Mouse (Mus musculus) kidney, embryonic 14.5 days (tissue): ENCODE results near the gene Fhit. TPM values are rescaled to one million over a fixed set of nuclear protein-coding genes. Genes with fewer than 3 reads are reported as not detected.

ENCODE experiments used
- ATAC-seq: fragments of 200-750 bp; cut with Nextera tagmentation; 2 replicates; pipeline ENCODE4 v1.8.0; 2017; ENCODE audit warnings: moderate number of reproducible peaks, mild to moderate bottlenecking, moderate TSS enrichment, moderate library complexity; ENCODE audit not compliant: low FRiP score, low TSS enrichment
- H3K27ac ChIP-seq: fragments of 300-500 bp; sonication (generic); 2 replicates; pipeline ENCODE4 v1.5.1; 2014; ENCODE audit warnings: low read depth, mild to moderate bottlenecking, low read length, moderate library complexity, mixed read lengths
- H3K27me3 ChIP-seq: fragments of 300-500 bp; sonication (generic); 2 replicates; pipeline ENCODE4 v1.6.1; 2014; ENCODE audit warnings: mild to moderate bottlenecking, low read length; ENCODE audit not compliant: control insufficient read depth, insufficient read depth
- H3K36me3 ChIP-seq: fragments of 300-500 bp; sonication (generic); 2 replicates; pipeline ENCODE4 v1.6.1; 2014; ENCODE audit warnings: low read length, mixed read lengths; ENCODE audit not compliant: control insufficient read depth, insufficient read depth
- H3K4me1 ChIP-seq: fragments of 300-500 bp; sonication (generic); 2 replicates; pipeline ENCODE4 v1.6.1; 2014; ENCODE audit warnings: low read length, mixed read lengths; ENCODE audit not compliant: control insufficient read depth, insufficient read depth
- H3K4me2 ChIP-seq: fragments of 300-500 bp; sonication (generic); replicated peaks from 2 replicates; pipeline ENCODE4 v1.6.1; 2014; ENCODE audit warnings: low read depth, mild to moderate bottlenecking, low read length
- H3K4me3 ChIP-seq: fragments of 300-500 bp; sonication (generic); 2 replicates; pipeline ENCODE4 v1.5.1; 2014; ENCODE audit warnings: mild to moderate bottlenecking, low read length
- H3K9ac ChIP-seq: fragments of 300-500 bp; sonication (generic); 2 replicates; pipeline ENCODE4 v1.6.1; 2014; ENCODE audit warnings: low read depth, mild to moderate bottlenecking, low read length, moderate library complexity
- H3K9me3 ChIP-seq: fragments of 300-500 bp; sonication (generic); 2 replicates; pipeline ENCODE4 v1.6.1; 2016; ENCODE audit warnings: low read length; ENCODE audit not compliant: control insufficient read depth
- WGBS: fragments of 180-500 bp; shearing (Covaris S2); extraction: QIAGEN DNeasy Blood & Tissue Kit; methylation state at CpG from one replicate; pipeline ENCODE4 v1.1.7; 2014; 5-methylcytosine and 5-hydroxymethylcytosine counted together
- polyA plus RNA-seq: library from polyadenylated mRNA; unstranded; fragments of >200 nt; fragmentation: Nextera tagmentation; extraction: Ambion mirVana; gene quantifications from 2 replicates; pipeline ENCODE4 v1.2.1, GENCODE M21; 2014

Fhit gene
- polyA plus RNA-seq, 1 experiment from 2014 or later = 7.0 TPM

DNA sequence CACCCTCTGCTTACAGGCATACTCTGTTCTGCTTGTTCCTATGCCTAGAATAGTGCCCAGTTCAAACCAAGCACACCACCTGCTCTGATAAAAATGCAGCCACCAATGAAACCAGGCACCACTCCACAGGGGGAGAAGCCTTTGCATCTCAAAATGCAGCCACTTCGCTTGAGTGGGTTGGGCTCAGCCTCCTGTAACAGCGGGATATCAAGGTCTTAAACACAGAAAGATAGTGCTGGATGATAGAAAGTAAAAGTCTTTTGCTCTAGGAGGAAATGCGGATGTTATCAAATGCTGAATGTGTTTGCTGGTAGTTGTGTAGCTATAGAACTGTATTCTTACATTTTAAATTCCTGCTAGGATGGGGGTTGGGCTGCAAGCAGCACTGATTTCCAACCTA lies 140.4 kb downstream of the Fhit start:
- 28% methylated on average over 3 of the region's 3 CpGs for WGBS
- H3K4me2 ChIP-seq = no peak overlapping the region
- H3K9me3 ChIP-seq = no peaks in the 10 kb centered on the region
- ATAC-seq = no peak
- H3K9ac ChIP-seq = no peak overlapping the region
- no peaks in the 10 kb centered on the region for H3K36me3 ChIP-seq
- no peaks in the 10 kb centered on the region for H3K27me3 ChIP-seq
- no peak overlapping the region for H3K4me3 ChIP-seq
- no peaks in the 10 kb centered on the region for H3K4me1 ChIP-seq
- H3K27ac ChIP-seq = no peak overlapping the region

DNA sequence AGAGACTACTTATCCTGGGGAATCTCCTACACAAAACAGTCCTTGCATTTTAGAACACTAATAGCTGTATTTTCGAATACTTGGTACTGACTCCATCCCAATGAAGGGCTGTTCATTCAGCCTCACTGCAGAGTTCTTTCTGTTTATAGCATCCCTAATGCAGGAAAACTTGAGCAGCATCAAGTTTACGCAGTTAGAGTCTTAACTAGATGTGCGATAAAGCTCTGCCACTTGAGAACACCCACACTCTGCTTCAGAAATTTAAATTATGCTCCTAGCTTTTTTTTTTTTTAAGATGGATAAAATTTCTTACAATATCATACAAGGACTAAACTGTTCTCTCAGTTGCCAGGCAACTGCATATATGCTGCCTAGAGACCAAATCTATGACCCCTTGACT lies 183.2 kb downstream of the Fhit start:
- H3K9me3 ChIP-seq = no peaks in the 10 kb centered on the region
- WGBS = 91% methylated on average over 3 of the region's 3 CpGs
- no peak overlapping the region for H3K4me2 ChIP-seq
- ATAC-seq = no peak
- H3K4me1 ChIP-seq = no peaks in the 10 kb centered on the region
- H3K27me3 ChIP-seq = no peaks in the 10 kb centered on the region
- H3K27ac ChIP-seq = no peak overlapping the region
- H3K36me3 ChIP-seq = no peaks in the 10 kb centered on the region
- no peak overlapping the region for H3K9ac ChIP-seq
- H3K4me3 ChIP-seq = no peak overlapping the region

DNA sequence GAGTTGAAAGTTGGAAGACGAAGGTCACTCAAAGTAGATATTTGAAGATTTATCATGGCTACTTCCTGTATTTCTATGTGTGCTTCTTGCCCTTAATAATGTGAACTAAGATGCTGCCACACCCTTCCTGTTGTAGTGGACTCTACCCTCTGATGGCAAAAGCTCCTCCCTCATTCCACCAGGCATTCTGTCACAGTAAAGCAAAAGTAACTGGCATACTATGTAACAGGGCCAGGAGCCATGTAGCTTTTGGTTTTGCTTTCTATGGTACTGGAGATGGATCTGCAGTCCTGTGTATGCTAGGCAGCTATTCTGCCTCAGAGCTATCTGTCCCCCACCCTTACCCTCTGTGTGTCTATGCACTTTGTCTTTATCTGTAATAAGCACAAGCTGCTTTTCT lies 220.2 kb downstream of the Fhit start:
- Histone ChIP-seq H3K36me3 (no peaks in the 10 kb centered on the region), H3K4me3 (no peak overlapping the region), H3K4me1 (no peaks in the 10 kb centered on the region), H3K9ac (no peak overlapping the region), H3K27me3 (no peaks in the 10 kb centered on the region), H3K27ac (no peak overlapping the region), H3K9me3 (no peaks in the 10 kb centered on the region), H3K4me2 (no peak overlapping the region)
- 84% methylated on average over 1 of the region's 1 CpGs for WGBS
- no peak for ATAC-seq

DNA sequence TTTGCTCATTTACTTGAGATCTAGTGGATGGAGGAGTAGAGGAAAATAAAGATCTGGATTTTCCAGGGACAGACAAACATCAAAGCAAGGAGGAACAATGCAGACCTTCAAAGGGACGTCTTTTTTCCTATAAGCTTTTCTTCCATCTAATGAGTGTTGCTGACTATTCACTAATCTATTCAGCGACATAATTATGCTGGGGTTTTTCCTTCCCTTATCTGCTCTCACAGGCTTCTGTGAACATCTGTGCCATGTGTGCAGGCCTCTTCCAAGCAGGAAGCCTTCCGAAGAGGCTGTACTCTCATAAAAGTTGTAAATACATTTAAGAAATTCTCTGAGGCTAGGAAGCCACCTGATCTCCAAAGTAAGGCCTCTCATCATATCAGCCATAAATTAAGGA lies 228.2 kb downstream of the Fhit start:
- no peaks in the 10 kb centered on the region for H3K27me3 ChIP-seq
- H3K4me3 ChIP-seq = no peak overlapping the region
- no peaks in the 10 kb centered on the region for H3K4me1 ChIP-seq
- no peak overlapping the region for H3K9ac ChIP-seq
- 41% methylated on average over 3 of the region's 3 CpGs for WGBS
- no peak overlapping the region for H3K27ac ChIP-seq
- no peak overlapping the region for H3K4me2 ChIP-seq
- no peak for ATAC-seq
- no peaks in the 10 kb centered on the region for H3K36me3 ChIP-seq
- H3K9me3 ChIP-seq = no peaks in the 10 kb centered on the region

DNA sequence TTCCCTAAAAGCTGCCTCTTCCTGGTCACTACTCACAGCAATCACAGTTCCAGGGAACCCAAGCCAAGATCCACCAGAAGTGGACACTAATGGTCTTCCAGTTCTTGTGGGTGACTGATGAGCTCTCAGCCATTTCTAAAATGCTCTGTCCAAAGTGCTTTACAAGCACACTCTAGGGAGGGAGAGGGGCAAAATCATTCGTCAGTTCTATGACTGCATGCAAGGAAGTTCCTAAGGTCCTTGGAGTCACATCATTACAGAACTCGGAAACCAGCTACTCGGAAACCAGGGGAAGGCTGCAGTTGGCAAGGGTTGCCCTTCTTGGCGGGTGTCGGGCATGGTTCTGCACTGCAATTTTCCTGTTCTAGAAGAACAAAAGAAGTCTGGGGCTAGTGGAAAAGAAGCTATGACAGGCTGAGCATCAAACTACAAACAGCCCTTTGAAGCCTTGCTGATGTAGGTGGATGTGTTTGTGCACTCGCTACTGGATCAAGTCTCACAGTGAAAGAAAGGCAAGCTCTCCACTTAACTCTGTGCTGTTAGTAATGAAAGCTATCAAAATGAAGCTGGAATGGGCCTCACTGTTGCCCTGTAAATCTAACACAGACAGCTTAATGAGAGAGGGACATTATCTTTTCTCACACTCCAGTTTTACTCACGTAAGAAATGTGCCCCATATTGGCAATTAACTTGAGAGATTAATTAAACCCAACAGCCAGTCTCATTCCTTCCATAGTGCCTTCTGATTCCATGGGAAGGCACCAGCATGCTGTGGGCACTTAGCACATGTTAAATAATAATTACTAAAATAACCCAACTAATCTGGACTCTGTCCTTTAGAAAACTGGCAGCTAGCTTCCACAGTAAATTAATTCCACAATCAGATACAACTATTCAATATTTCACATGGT lies 243.7 kb downstream of the Fhit start:
- no peak for ATAC-seq
- no peaks in the 10 kb centered on the region for H3K9me3 ChIP-seq
- no peak overlapping the region for H3K27ac ChIP-seq
- H3K27me3 ChIP-seq = no peaks in the 10 kb centered on the region
- H3K4me3 ChIP-seq = no peak overlapping the region
- H3K4me2 ChIP-seq = no peak overlapping the region
- no peaks in the 10 kb centered on the region for H3K36me3 ChIP-seq
- WGBS = 49% methylated on average over 7 of the region's 7 CpGs
- no peaks in the 10 kb centered on the region for H3K4me1 ChIP-seq
- H3K9ac ChIP-seq = no peak overlapping the region

DNA sequence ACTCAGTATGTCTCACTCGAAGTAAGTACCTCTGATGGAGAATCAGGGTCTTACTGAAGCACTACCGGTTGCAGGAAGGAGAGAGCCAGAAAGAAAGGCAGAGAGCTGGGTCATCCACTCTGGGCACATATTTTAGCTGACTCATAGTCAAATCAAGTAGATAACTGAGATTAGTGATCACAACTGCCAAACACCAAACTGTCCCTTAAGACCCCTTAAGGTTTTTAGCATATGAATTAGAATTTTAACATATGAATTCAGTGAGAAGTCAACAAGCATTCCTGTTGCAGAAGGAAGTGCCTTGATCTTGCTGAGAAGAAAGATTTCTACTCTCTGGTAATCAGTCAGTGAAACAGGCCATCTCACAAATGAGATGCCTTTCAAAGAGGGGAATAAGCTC lies 253.8 kb downstream of the Fhit start:
- H3K27me3 ChIP-seq = no peaks in the 10 kb centered on the region
- no peak overlapping the region for H3K4me3 ChIP-seq
- no peaks in the 10 kb centered on the region for H3K36me3 ChIP-seq
- H3K9ac ChIP-seq = no peak overlapping the region
- H3K4me2 ChIP-seq = no peak overlapping the region
- no peaks in the 10 kb centered on the region for H3K9me3 ChIP-seq
- no peak overlapping the region for H3K27ac ChIP-seq
- no peaks in the 10 kb centered on the region for H3K4me1 ChIP-seq
- 80% methylated on average over 2 of the region's 2 CpGs for WGBS
- ATAC-seq = no peak

DNA sequence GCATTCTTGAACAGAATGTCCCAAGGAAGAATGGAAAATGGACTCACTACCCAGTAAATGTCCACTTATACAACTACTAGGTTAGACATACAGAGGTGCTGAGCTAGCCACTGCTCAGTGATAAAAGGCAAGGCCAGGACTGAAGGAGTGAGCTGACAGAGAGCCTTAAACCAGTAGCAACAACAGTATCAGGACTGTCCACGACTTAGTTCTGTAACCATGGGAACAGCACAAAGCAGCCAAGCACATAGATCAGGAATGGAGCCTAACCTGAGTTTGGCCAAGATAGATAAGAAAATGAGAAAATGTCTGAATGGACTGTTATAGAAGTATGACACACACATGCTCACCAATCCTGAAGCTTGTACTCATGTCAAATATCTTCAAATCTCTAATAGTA lies 279.1 kb downstream of the Fhit start:
- H3K4me3 ChIP-seq = no peak overlapping the region
- no peak overlapping the region for H3K9ac ChIP-seq
- no peaks in the 10 kb centered on the region for H3K4me1 ChIP-seq
- no peaks in the 10 kb centered on the region for H3K27me3 ChIP-seq
- no peaks in the 10 kb centered on the region for H3K36me3 ChIP-seq
- no peak overlapping the region for H3K4me2 ChIP-seq
- ATAC-seq = no peak
- H3K27ac ChIP-seq = no peak overlapping the region
- H3K9me3 ChIP-seq = no peaks in the 10 kb centered on the region
- 44% methylated on average over 1 of the region's 1 CpGs for WGBS

DNA sequence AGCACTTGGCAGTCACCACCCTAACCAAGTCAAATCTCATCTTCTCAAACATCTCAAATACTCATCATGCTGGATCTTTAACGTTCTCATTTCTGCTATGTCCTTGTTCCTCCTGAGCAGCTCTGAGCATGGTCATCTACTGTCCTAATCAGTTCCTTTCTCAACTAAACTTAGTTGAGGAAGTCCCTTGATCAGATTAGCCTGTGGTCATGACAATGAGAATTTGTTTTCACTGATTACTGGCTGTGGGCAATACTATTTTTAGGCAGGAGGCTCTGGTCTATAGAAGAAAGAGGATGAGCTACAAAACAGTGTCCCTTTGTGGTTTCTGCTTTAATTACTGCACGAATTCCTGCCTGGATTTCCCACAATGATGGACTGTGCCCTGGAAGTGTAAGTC lies 281.1 kb downstream of the Fhit start:
- 69% methylated on average over 2 of the region's 2 CpGs for WGBS

DNA sequence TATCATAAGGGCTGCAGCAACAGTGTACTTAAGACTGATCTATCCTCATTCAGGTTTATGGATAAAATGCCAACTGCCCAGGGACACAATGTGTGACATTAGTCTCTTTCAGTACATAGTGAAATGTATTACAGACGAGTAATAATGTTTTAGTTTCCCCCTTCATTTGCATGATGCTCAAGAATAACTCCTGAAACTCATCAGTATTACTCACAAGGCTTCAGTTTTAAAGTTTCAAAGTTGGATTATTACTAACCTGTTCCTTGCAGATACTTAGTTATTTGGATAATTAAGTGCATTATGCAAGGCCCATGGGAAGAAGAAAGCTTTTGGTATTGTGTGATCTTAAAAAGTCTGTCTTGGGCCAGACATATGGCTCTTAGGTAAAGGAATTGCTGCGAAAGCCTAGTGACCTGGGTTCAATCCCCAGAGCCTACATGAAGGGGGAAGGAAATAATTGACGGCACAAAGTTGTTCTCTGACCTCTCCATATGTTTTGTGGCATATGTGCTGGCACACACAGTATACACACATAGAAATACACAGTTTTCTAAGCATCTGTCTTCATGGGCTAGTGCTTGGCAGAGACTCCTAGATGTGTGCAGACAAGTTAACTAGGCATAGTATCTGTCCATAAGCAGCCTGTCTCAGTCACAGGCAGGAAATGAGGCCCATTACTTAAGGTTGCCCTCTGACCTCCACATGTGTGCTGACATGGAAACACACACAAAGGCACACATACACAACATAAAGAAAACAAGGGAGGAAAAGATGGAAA lies 287.1 kb downstream of the Fhit start:
- Histone ChIP-seq H3K4me2 (no peak overlapping the region), H3K4me3 (no peak overlapping the region), H3K4me1 (no peaks in the 10 kb centered on the region), H3K9ac (no peak overlapping the region), H3K27ac (no peak overlapping the region), H3K36me3 (no peaks in the 10 kb centered on the region), H3K27me3 (no peaks in the 10 kb centered on the region), H3K9me3 (no peaks in the 10 kb centered on the region)
- ATAC-seq = no peak
- 77% methylated on average over 3 of the region's 3 CpGs for WGBS

More for the DNA sequence above, 281.1 kb downstream of the Fhit start:
- H3K4me1 ChIP-seq = no peaks in the 10 kb centered on the region
- H3K9ac ChIP-seq = no peak overlapping the region
- no peaks in the 10 kb centered on the region for H3K27me3 ChIP-seq
- no peak overlapping the region for H3K4me2 ChIP-seq
- H3K4me3 ChIP-seq = no peak overlapping the region
- H3K9me3 ChIP-seq = no peaks in the 10 kb centered on the region
- no peak for ATAC-seq
- no peak overlapping the region for H3K27ac ChIP-seq
- no peaks in the 10 kb centered on the region for H3K36me3 ChIP-seq
